ENCODE assay signal across 8 mouse cellular contexts in genomic region chr2:65189346-65189745, GRCm38 (mm10). TPM values are rescaled to one million over a fixed set of nuclear protein-coding genes. Genes with fewer than 3 reads are reported as not detected.
DNase-seq lines count a peak whose midpoint lies in the region; ATAC-seq and TF ChIP-seq lines count a peak whose summit lies in the region.

No protein-coding gene starts in this region.

- no peak for ATAC-seq in midbrain, postnatal 0 days (ENCODE audit: low FRiP score)

- no peaks in the 10 kb centered on the region for H3K36me3 ChIP-seq in liver, adult 2 months (ENCODE audit: control insufficient read depth, insufficient read depth, low read length)
- H3K36me3 ChIP-seq in midbrain, postnatal 0 days (ENCODE audit: insufficient read depth, low read length): no peaks in the 10 kb centered on the region

- no peak overlapping the region for H3K9ac ChIP-seq in liver, adult 2 months (ENCODE audit: low read depth, low read length)
- H3K9ac ChIP-seq in midbrain, postnatal 0 days (replicated peaks; ENCODE audit: low read length, poor library complexity, severe bottlenecking): no peak overlapping the region

- H3K79me2 ChIP-seq in liver, adult 2 months (ENCODE audit: control insufficient read depth, insufficient read depth, low read length): peaks cover 22% of the 10 kb centered on the region

- H3K4me3 ChIP-seq in layer of hippocampus, adult 2 months: no peak overlapping the region
- no peak overlapping the region for H3K4me3 ChIP-seq in liver, adult 2 months (ENCODE audit: insufficient read depth, low read depth, low read length)
- no peak overlapping the region for H3K4me3 ChIP-seq in midbrain, postnatal 0 days (ENCODE audit: low read depth, low read length)

- DNase-seq in layer of hippocampus, adult 2 months (ENCODE audit: low spot score in 2 of 2): no peak
- DNase-seq in layer of hippocampus, adult 9-11 months: no peak
- peak; percentile 62 to 68 for DNase-seq in heart, postnatal 10 days
- peak; percentile 68 for DNase-seq in liver, adult 2 months (ENCODE audit: extremely low read depth, low read depth, low spot score)
- DNase-seq in spleen, adult 18-20 months: peak; percentile 61 to 64
- DNase-seq in cerebellum, adult 18-20 months: no peak
- DNase-seq in midbrain, postnatal 0 days (ENCODE audit: low spot score): no peak
- DNase-seq in MN1 (ENCODE audit: low spot score): no peak

- 0 out of 2 replicates have a peak overlapping the region, but pooled peaks have one; percentile 10 for H3K27ac ChIP-seq in layer of hippocampus, adult 2 months
- H3K27ac ChIP-seq in liver, adult 2 months (replicated peaks; ENCODE audit: insufficient read depth, low read depth, low read length): peak overlapping the region; percentile 7; the same call in 1 of the 2 replicates
- H3K27ac ChIP-seq in midbrain, postnatal 0 days (ENCODE audit: low read depth, low read length): no peak overlapping the region

- peaks cover 18% of the 10 kb centered on the region for H3K4me1 ChIP-seq in liver, adult 2 months (ENCODE audit: control insufficient read depth, insufficient read depth, low read length)
- H3K4me1 ChIP-seq in midbrain, postnatal 0 days (ENCODE audit: insufficient read depth, low read length): no peaks in the 10 kb centered on the region

- intact Hi-C loops in heart, postnatal 10 days (cut with DNase I): loop anchor here (1.0 to 5.0 kb wide), 2 partner anchors 42 to 49 kb away; no protein-coding TSS in a partner anchor

- H3K4me2 ChIP-seq in midbrain, postnatal 0 days (ENCODE audit: low read depth, low read length, poor library complexity, severe bottlenecking): no peak overlapping the region

- TF ChIP-seq CTCF in layer of hippocampus, adult 2 months (conservative IDR thresholded peaks at IDR 0.05): no peak
- no peak for TF ChIP-seq CTCF in liver, adult 2 months (IDR thresholded peaks at IDR 0.05; ENCODE audit: low read depth, low read length)
- TF ChIP-seq CTCF in midbrain, postnatal 0 days (IDR thresholded peaks at IDR 0.05): no peak

- no peak for TF ChIP-seq POLR2A in liver, adult 2 months (IDR thresholded peaks at IDR 0.05; ENCODE audit: extremely low read depth, insufficient read depth, low read length)

- WGBS in liver, adult 2 months: 25% methylated on average over 7 of the region's 7 CpGs
- WGBS in midbrain, postnatal 0 days: 67% methylated on average over 7 of the region's 7 CpGs

- H3K9me3 ChIP-seq in midbrain, postnatal 0 days (ENCODE audit: low read length): no peaks in the 10 kb centered on the region

- no peaks in the 10 kb centered on the region for H3K27me3 ChIP-seq in liver, adult 2 months (ENCODE audit: control insufficient read depth, insufficient read depth, low read length)
- H3K27me3 ChIP-seq in midbrain, postnatal 0 days (ENCODE audit: insufficient read depth, low read length): no peaks in the 10 kb centered on the region

RNA-seq across cellular contexts. Expression of gene Cobll1, which starts 49.9 kb away (rescaled TPM):
- 1 to 10 TPM; 6.8 to 8.5 TPM for total RNA-seq in layer of hippocampus, adult 2 months (2021)
- total RNA-seq in heart, postnatal 10 days (2021): 10 to 100 TPM; 44.8 to 47.4 TPM
- 13.6 and 16.0 TPM in 2 replicates for total RNA-seq in liver, adult 2 months (2014; rRNA removed)
- polyA plus RNA-seq in liver, adult 2 months (2012; rRNA removed): 9.4 and 10.0 TPM in 2 replicates
- 2.5 and 5.5 TPM in 2 replicates for total RNA-seq in midbrain, postnatal 0 days (2014; rRNA removed)
- 2.2 and 2.9 TPM in 2 replicates for polyA plus RNA-seq in midbrain, postnatal 0 days (2015; fragmentation: Nextera tagmentation; extraction: Ambion mirVana)

Comparison
In these comparisons a context has a peak if more than half of its experiments do, and no peak if none do; other contexts are left out.
1. DNase-seq: peak in heart, postnatal 10 days (2 of 2), liver, adult 2 months (single experiment) and spleen, adult 18-20 months (2 of 2); none in layer of hippocampus, adult 2 months (0 of 2), layer of hippocampus, adult 9-11 months (single experiment), cerebellum, adult 18-20 months (0 of 2), midbrain, postnatal 0 days (single experiment) and MN1 (single experiment).